Mouse (Mus musculus) right cerebral cortex, postnatal 14 days (tissue): ENCODE results near the gene D17Wsu92e.

Experiments used
- DNase-seq: peaks from one replicate; pipeline ENCODE4 v3.0.0; 2022

The D17Wsu92e gene

DNA sequence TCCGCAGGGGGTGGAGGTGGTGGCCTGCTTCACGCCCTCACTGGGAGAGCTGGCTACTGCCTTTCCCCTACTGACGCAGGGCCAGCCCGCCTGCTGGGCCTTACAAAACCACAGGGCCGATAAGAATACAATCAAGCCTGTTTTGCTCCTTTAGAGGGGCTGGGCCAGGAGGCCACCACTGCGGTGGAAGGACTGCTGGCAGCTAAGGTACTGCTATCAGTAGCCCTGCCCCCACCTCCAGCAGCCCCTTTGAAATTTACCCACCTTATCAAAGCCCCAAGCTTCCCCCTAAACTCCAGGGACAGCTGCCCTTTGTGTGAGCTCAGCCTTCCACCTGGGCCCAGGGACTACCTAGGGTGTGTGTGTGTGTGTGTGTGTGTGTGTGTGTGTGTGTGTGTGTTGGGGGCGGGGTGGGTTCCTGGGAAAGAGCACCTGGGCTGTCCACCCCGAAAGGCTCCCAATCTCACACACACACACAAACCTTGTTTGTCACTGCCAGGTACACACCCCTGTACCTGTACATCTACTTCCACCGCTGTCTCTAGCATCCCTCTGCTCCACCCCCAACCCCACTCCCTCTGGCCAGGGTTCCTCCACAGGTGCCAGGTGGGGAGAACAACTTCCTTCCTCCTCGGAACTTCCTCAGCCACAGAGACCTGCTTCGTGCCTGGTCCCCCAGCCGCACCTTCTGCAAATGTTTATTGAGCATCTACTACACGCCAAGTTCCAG is 85.9 kb downstream of the D17Wsu92e start:
- DNase-seq, result no peak

DNA sequence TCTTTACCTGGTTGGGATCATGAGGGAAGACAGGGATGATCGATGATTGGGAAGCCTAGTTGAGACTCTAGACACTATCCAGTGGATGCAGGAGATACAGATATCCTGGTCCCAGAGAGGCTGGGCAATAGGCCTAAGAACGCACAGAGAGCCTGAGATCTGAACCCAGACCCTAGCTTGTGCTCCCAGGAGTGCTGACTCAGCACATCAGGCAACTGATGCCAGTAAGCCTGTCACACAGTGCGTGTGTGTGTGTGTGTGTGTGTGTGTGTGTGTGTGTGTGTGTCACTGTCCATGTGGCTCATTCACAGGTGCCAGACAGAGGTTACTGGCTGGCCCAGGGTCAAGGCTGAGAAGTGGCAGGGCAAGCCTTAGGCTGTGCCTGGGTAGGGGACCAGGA is 87.8 kb downstream of the D17Wsu92e start:
- no peak for DNase-seq

GRCm38 (mm10) chr17:27732152-27732551 is 88.3 kb downstream of the D17Wsu92e start:
- DNase-seq, result no peak

GRCm38 (mm10) chr17:27728770-27729169 is 91.7 kb downstream of the D17Wsu92e start, which contains the start of gene Spdef:
Spdef (minus strand) TSS chr17:27728955.
- DNase-seq, result no peak

DNA sequence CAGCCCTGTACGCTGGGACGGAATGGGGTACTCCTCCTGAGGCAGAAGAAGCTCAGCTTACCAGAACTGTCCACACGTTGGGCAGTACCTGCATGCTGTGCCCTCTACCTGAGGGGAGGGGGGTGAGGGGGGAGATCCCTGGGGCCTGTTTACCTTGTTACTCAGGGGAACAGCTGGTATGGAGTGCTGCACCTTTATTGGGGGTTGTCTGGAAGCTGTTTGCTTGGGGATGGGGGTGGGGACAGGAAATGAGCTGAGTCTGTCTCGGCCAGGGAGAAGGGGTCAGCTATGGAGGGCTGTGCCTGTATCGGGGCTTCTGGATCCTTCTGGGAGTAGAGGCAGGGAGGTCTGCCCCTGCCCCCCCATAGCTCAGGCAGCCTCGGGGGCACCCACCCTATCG is 93.9 kb downstream of the D17Wsu92e start:
- DNase-seq, result no peak

GRCm38 (mm10) chr17:27725412-27725811 is 95.0 kb downstream of the D17Wsu92e start:
- no peak for DNase-seq

GRCm38 (mm10) chr17:27725011-27725410 is 95.4 kb downstream of the D17Wsu92e start:
- DNase-seq, result no peak

- no peak for DNase-seq
These were observed 96.1 kb downstream of the D17Wsu92e start for GRCm38 (mm10) chr17:27724327-27724726.

DNA sequence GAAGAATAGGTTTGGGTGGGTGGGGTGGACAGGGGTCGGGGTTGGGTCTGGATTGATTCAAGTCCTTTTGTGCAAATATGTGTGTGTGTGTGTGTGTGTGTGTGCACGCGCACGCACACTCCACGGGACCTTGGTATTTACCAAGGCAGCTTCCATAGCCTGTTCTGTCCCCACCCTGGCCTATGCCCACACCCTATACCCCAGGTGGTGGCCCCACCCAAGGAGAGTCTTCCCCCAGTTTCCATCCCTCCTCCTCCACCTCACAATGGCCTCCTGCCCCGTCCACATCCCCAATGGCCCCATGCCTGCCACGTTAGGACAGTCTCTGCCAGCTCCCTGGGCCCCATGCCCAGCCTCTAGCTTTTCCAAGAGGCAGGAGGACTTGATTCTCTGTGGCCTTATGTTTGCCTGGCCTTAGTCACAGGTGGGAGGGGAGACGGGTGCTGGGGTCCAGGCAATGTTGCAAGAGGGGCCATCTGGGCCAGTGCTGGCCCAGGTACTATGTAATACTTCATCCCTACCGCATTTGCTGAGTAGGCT is 99.3 kb downstream of the D17Wsu92e start:
- DNase-seq, result no peak

DNA sequence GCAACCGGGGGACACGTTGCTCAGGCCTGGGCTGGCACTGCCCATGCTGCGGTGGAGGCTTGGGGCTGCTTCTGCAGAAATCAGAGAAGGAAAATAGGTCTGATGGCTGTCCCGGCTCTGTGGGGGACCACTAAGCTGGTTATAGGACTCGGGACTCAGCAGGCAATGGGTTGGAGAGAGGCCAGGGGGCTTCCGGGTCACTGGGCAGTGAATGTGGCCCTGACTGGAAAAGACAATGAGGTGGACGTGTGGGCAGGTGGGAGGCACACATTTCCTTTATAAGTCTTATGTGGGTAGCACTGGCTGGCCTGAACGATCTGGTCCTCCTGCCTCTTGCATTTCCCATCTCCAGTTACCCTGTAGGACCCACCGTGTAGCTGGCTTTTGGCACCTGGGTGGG is 100.1 kb downstream of the D17Wsu92e start:
- no peak for DNase-seq

- no peak for DNase-seq
These were observed 100.8 kb downstream of the D17Wsu92e start for GRCm38 (mm10) chr17:27719663-27720062.

DNA sequence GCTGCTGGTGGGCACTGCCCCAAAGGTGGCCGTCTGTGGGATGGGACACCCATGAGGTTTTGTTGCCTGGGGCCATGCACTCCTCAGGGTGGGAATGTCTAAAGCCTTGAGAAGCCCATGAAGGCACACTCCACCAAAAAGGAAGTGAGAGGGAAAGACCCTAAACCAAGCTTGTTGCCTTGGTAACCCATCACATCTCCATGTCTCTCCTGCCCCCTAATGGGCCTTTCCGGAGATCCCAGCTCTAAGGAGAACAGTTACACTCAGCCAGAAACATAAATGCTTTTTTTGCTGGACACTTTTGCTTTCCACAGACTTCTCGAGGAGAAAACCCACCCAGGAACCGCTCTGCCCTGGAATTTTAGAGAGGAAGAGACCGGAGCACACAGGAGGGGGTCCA is 102.2 kb downstream of the D17Wsu92e start:
- peak; percentile 67 for DNase-seq

GRCm38 (mm10) chr17:27716804-27717203 is 103.6 kb downstream of the D17Wsu92e start:
- no peak for DNase-seq

GRCm38 (mm10) chr17:27712832-27713231 is 107.6 kb downstream of the D17Wsu92e start:
- no peak for DNase-seq

GRCm38 (mm10) chr17:27709650-27710049 is 110.8 kb downstream of the D17Wsu92e start:
- no peak for DNase-seq

- peak; percentile 67 for DNase-seq
These were observed 112.3 kb downstream of the D17Wsu92e start for GRCm38 (mm10) chr17:27707954-27708661.

DNA sequence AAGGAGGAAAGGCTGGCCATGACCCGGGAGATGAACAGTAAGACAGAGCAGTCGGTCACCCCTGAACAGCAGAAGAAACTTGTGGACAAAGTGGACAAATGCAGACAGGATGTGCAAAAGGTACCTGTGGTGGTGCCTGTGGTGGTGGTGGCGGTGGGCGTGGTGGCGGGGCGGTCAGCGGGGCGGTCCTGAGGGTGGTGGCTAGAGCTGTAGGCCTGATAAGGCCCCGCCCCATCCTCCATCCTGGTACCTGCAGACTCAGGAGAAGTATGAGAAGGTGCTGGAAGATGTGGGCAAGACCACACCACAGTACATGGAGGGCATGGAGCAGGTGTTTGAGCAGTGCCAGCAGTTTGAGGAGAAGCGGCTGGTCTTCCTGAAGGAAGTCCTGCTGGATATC is 114.8 kb downstream of the D17Wsu92e start:
- no peak for DNase-seq

DNA sequence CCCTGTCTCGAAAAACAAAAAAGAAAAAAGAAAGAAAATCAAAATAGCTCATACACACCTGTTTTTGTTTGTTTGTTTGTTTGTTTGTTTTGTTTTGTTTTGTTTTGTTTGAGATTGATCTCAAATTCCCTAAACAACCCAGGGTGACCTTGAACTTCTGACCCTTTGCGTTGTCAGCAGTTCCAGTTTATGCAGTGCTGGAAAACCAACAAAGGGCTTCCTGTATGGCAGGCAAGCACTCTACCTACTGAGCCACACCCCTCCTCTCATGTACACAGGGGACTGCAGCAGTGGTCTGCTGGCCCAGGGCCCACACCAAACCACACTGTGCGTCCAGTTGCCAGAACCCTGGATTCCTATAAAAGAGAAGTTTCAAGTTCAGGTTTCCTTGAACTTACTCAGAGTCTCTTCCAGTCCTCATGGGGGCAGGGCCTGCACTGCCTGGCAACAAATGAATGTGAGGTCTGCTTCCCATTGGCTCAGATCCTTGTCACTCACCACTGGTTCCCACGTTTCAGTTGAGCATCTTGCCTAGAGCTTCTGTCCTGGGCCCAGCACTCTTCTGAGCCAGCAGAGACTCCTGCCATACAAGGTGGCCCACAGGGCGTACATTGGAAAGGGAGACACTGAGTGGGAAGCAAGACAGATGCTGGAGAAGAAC is 116.4 kb downstream of the D17Wsu92e start:
- peak; percentile 56 for DNase-seq

DNA sequence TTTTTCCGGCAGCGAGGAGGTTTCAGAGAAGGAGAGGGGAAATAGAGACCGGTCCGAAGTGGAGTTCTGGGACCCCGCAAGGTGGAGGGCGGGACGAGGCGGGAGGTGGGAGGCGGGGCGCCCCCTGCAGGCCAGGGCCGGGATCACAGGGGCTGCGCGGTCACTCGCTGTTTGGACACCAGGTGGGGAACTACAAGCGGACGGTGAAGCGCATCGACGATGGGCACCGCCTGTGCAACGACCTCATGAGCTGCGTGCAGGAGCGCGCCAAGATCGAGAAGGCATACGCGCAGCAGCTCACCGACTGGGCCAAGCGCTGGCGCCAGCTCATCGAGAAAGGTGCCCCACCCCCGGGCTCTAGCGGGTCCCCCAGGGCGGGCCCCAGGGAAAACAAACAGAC is 117.9 kb downstream of the D17Wsu92e start:
- peak; percentile 39 for DNase-seq

DNA sequence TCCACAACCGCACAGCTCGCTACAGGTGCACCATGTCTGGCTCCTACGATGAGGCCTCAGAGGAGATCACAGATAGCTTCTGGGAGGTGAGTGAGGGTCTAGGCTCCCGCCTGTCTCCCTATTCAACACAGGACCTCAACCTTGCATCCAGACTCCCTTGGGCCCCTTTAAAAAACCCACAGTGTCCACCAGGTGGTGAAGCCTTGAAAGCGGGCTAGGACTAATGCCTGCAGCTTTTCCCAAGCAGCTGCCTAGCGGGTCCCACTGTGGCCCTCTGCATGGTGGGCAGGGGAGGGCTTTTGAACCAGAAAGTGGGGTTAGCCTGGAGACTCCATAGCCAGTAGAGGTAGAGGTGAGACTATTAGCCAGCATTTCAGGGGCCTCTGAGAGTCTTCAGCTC is 118.6 kb downstream of the D17Wsu92e start:
- DNase-seq, result no peak
